Mouse (Mus musculus): ENCODE measurements around the gene Hint2. TPM values are rescaled to one million over a fixed set of nuclear protein-coding genes. Genes with fewer than 3 reads are reported as not detected.

Gene Hint2
- polyA plus RNA-seq, 1 experiment from 2014 or later = 73.0 TPM

GRCm38 (mm10) chr4:43652726-43653125 lies 3.5 kb downstream of the Hint2 start:
- 90% methylated on average over 4 of the region's 4 CpGs for WGBS
- Histone ChIP-seq H3K9me3 (0 out of 2 replicates have a peak, but pooled peaks cover 3% of the 10 kb centered on the region), H3K27ac (replicated peaks) (no peak overlapping the region), H3K27me3 (no peaks in the 10 kb centered on the region), H3K9ac (no peak overlapping the region), H3K4me3 (0 out of 2 replicates have a peak overlapping the region, but pooled peaks have one; percentile 32), H3K36me3 (peaks cover 11% of the 10 kb centered on the region; the same call in 1 of the 2 replicates), H3K4me2 (peak overlapping the region; percentile 47), H3K4me1 (replicated peaks) (peaks cover 23% of the 10 kb centered on the region)
- no peak for ATAC-seq (ENCODE audit: low FRiP score, low read depth)

GRCm38 (mm10) chr4:43649783-43650182 lies 6.5 kb downstream of the Hint2 start:
- Histone ChIP-seq H3K4me3 (no peak overlapping the region), H3K9ac (no peak overlapping the region), H3K4me2 (no peak overlapping the region), H3K4me1 (replicated peaks) (peaks cover 11% of the 10 kb centered on the region), H3K27me3 (no peaks in the 10 kb centered on the region), H3K36me3 (peaks cover 15% of the 10 kb centered on the region; the same call in 1 of the 2 replicates), H3K9me3 (0 out of 2 replicates have a peak, but pooled peaks cover 3% of the 10 kb centered on the region), H3K27ac (replicated peaks) (no peak overlapping the region)
- no peak for ATAC-seq (ENCODE audit: low FRiP score, low read depth)
- over 99% methylated on average over 3 of the region's 3 CpGs for WGBS

- Histone ChIP-seq H3K4me1 (replicated peaks) (no peaks in the 10 kb centered on the region), H3K27ac (replicated peaks) (no peak overlapping the region), H3K4me2 (no peak overlapping the region), H3K4me3 (no peak overlapping the region), H3K27me3 (no peaks in the 10 kb centered on the region), H3K9me3 (no peaks in the 10 kb centered on the region), H3K36me3 (no peaks in the 10 kb centered on the region), H3K9ac (no peak overlapping the region)
- ATAC-seq (ENCODE audit: low FRiP score, low read depth) = no peak
- WGBS = 85% methylated on average over 6 of the region's 6 CpGs
Observed at GRCm38 (mm10) chr4:43640491-43640890, 15.8 kb downstream of the Hint2 start.

GRCm38 (mm10) chr4:43640076-43640475 lies 16.2 kb downstream of the Hint2 start:
- Histone ChIP-seq H3K4me3 (no peak overlapping the region), H3K36me3 (no peaks in the 10 kb centered on the region), H3K9ac (no peak overlapping the region), H3K27ac (replicated peaks) (no peak overlapping the region), H3K27me3 (no peaks in the 10 kb centered on the region), H3K4me1 (replicated peaks) (no peaks in the 10 kb centered on the region), H3K9me3 (no peaks in the 10 kb centered on the region), H3K4me2 (no peak overlapping the region)
- no peak for ATAC-seq (ENCODE audit: low FRiP score, low read depth)
- WGBS = 74% methylated on average over 9 of the region's 9 CpGs

- Histone ChIP-seq H3K4me1 (replicated peaks) (peaks cover 24% of the 10 kb centered on the region), H3K27ac (replicated peaks) (no peak overlapping the region), H3K9me3 (no peaks in the 10 kb centered on the region), H3K9ac (no peak overlapping the region), H3K27me3 (no peaks in the 10 kb centered on the region), H3K4me3 (no peak overlapping the region), H3K4me2 (no peak overlapping the region), H3K36me3 (no peaks in the 10 kb centered on the region)
- ATAC-seq (ENCODE audit: low FRiP score, low read depth) = no peak
- 76% methylated on average over 6 of the region's 6 CpGs for WGBS
Observed at GRCm38 (mm10) chr4:43636751-43637150, 19.5 kb downstream of the Hint2 start.

- no peaks in the 10 kb centered on the region for H3K36me3 ChIP-seq
- no peak overlapping the region for H3K4me2 ChIP-seq
- WGBS = 90% methylated on average over 7 of the region's 7 CpGs
- no peaks in the 10 kb centered on the region for H3K9me3 ChIP-seq
- no peak for ATAC-seq (ENCODE audit: low FRiP score, low read depth)
- H3K4me1 ChIP-seq (replicated peaks) = peaks cover 43% of the 10 kb centered on the region
- no peak overlapping the region for H3K9ac ChIP-seq
- no peak overlapping the region for H3K27ac ChIP-seq (replicated peaks)
- H3K27me3 ChIP-seq = no peaks in the 10 kb centered on the region
- no peak overlapping the region for H3K4me3 ChIP-seq
Observed at GRCm38 (mm10) chr4:43634621-43635374, 21.5 kb downstream of the Hint2 start.

- WGBS = 95% methylated on average over 2 of the region's 2 CpGs
- Histone ChIP-seq H3K9me3 (no peaks in the 10 kb centered on the region), H3K4me1 (replicated peaks) (peaks cover 49% of the 10 kb centered on the region), H3K36me3 (no peaks in the 10 kb centered on the region), H3K27ac (replicated peaks) (no peak overlapping the region), H3K4me2 (peak overlapping the region; percentile 98), H3K4me3 (no peak overlapping the region), H3K9ac (no peak overlapping the region), H3K27me3 (no peaks in the 10 kb centered on the region)
- no peak for ATAC-seq (ENCODE audit: low FRiP score, low read depth)
Observed at GRCm38 (mm10) chr4:43633736-43634135, 22.5 kb downstream of the Hint2 start.

GRCm38 (mm10) chr4:43633296-43633695 lies 23.0 kb downstream of the Hint2 start:
- no peaks in the 10 kb centered on the region for H3K36me3 ChIP-seq
- no peak for ATAC-seq (ENCODE audit: low FRiP score, low read depth)
- H3K27me3 ChIP-seq = no peaks in the 10 kb centered on the region
- H3K4me3 ChIP-seq = no peak overlapping the region
- no peak overlapping the region for H3K9ac ChIP-seq
- whole genome bisulfite sequencing = 72% methylated on average over 8 of the region's 8 CpGs
- H3K27ac ChIP-seq (replicated peaks) = no peak overlapping the region
- no peaks in the 10 kb centered on the region for H3K9me3 ChIP-seq
- peak overlapping the region; percentile 98; the same call in 1 of the 2 replicates for H3K4me2 ChIP-seq
- H3K4me1 ChIP-seq (replicated peaks) = peaks cover 49% of the 10 kb centered on the region

GRCm38 (mm10) chr4:43631956-43632920 lies 24.0 kb downstream of the Hint2 start:
- H3K4me1 ChIP-seq (replicated peaks) = peaks cover 49% of the 10 kb centered on the region
- H3K27me3 ChIP-seq = no peaks in the 10 kb centered on the region
- H3K4me3 ChIP-seq = peak overlapping the region; percentile 70
- peak overlapping the region; percentile 92 for H3K9ac ChIP-seq
- WGBS = 45% methylated on average over 42 of the region's 42 CpGs
- no peaks in the 10 kb centered on the region for H3K36me3 ChIP-seq
- peak overlapping the region; percentile 98 for H3K4me2 ChIP-seq
- 0 out of 2 replicates have a peak, but pooled peaks have one; percentile 17 for ATAC-seq (ENCODE audit: low FRiP score, low read depth)
- no peaks in the 10 kb centered on the region for H3K9me3 ChIP-seq
- H3K27ac ChIP-seq (replicated peaks) = peak overlapping the region; percentile 84

- peaks cover 49% of the 10 kb centered on the region for H3K4me1 ChIP-seq (replicated peaks)
- under 1% methylated on average over 46 of the region's 70 CpGs for WGBS
Observed at GRCm38 (mm10) chr4:43631046-43631955, 25.0 kb downstream of the Hint2 start, which contains the start of gene Npr2. Gene Npr2, plus strand, starts transcription at chr4:43631935.

GRCm38 (mm10) chr4:43630671-43631045 lies 25.6 kb downstream of the Hint2 start:
- H3K36me3 ChIP-seq = no peaks in the 10 kb centered on the region
- H3K4me2 ChIP-seq = peak overlapping the region; percentile 98
- peak overlapping the region; percentile 70 for H3K4me3 ChIP-seq
- peak; percentile 35; the same call in 1 of the 2 replicates for ATAC-seq (ENCODE audit: low FRiP score, low read depth)
- 12% methylated on average over 5 of the region's 5 CpGs for WGBS
- H3K27me3 ChIP-seq = no peaks in the 10 kb centered on the region
- H3K27ac ChIP-seq (replicated peaks) = peak overlapping the region; percentile 84
- H3K9me3 ChIP-seq = no peaks in the 10 kb centered on the region
- peak overlapping the region; percentile 92 for H3K9ac ChIP-seq
- H3K4me1 ChIP-seq (replicated peaks) = peaks cover 49% of the 10 kb centered on the region

More at GRCm38 (mm10) chr4:43631046-43631955, 25.0 kb downstream of the Hint2 start, which contains the start of gene Npr2:
- Histone ChIP-seq H3K9ac (peak within 1 kb of the TSS; percentile 92), H3K4me2 (peak within 1 kb of the TSS; percentile 98), H3K36me3 (no peaks in the 10 kb centered on the region), H3K9me3 (no peaks in the 10 kb centered on the region), H3K27ac (replicated peaks) (peak within 1 kb of the TSS; percentile 84), H3K27me3 (no peaks in the 10 kb centered on the region), H3K4me3 (peak within 1 kb of the TSS; percentile 70)
- ATAC-seq (ENCODE audit: low FRiP score, low read depth) = peak; percentile 45
